Mouse (Mus musculus) Patski (cell line): ENCODE measurements around the gene Pibf1. TPM values are rescaled to one million over a fixed set of nuclear protein-coding genes. Genes with fewer than 3 reads are reported as not detected.

Source experiments
- ATAC-seq: fragments of 100-300 bp; one replicate; pipeline ENCODE4 v1.8.0; 2021
- CTCF ChIA-PET: fragments of 350-600 bp; sonication (Branson Sonifier 250); formaldehyde crosslinking; loops from one replicate; lab custom pipeline; 2022; ENCODE audit warnings: inconsistent platforms; lab: Charles Lee
- POLR2A ChIA-PET: fragments of 350-600 bp; sonication (Branson Sonifier 250); formaldehyde crosslinking; loops from one replicate; lab custom pipeline; 2022; ENCODE audit warnings: antibody characterized with exemption, inconsistent platforms; lab: Charles Lee
- DNase-seq: peaks from one replicate; pipeline ENCODE4 v3.0.0-alpha.2; 2011; ENCODE audit warnings: low read depth, low spot score
- H3K27me3 ChIP-seq: fragments of 371-371 bp; one replicate; pipeline ENCODE4 v1.5.1; 2021
- CTCF ChIP-seq: fragments of 100-300 bp; IDR thresholded peaks from one replicate; pipeline ENCODE4 v1.5.1; 2021
- in situ Hi-C: fragments of 300-500 bp; cut with MboI; formaldehyde crosslinking; loops from 3 replicates; pipeline ENCODE4 v1.11.1; 2018; ENCODE audit warnings: low pct_unique_long_range_greater_than_20kb, mixed read lengths
- polyA plus RNA-seq: library from polyadenylated mRNA; unstranded; gene quantifications from one replicate; pipeline ENCODE4 v1.2.3, GENCODE M21; 2021

Gene Pibf1
- polyA plus RNA-seq, 1 experiment from 2014 or later, result 12.2 TPM

GRCm38 (mm10) chr14:99205865-99206264, 106.6 kb downstream of the Pibf1 start:
- CTCF ChIA-PET, result no interaction called here
- DNase-seq (no peak), ATAC-seq (no peak)
- no peak for TF ChIP-seq CTCF
- in situ Hi-C loops, result no loop called here
- no peaks in the 10 kb centered on the region for H3K27me3 ChIP-seq
- POLR2A ChIA-PET, result no interaction called here

- in situ Hi-C loops, result no loop called here
Measured at GRCm38 (mm10) chr14:99206591-99206990, 107.4 kb downstream of the Pibf1 start.

GRCm38 (mm10) chr14:99210431-99210830, 111.2 kb downstream of the Pibf1 start:
- ChIA-PET CTCF (interaction anchor here (1.4 kb wide), 1 partner anchor 17 kb away, joined by 3 read pairs; no protein-coding TSS in a partner anchor), POLR2A (no interaction called here)
- no peak for DNase-seq
- in situ Hi-C loops, result no loop called here
- TF ChIP-seq CTCF, result no peak
- no peak for ATAC-seq
- no peaks in the 10 kb centered on the region for H3K27me3 ChIP-seq

More at GRCm38 (mm10) chr14:99206591-99206990, 107.4 kb downstream of the Pibf1 start:
- TF ChIP-seq CTCF, result no peak
- CTCF ChIA-PET, result no interaction called here
- DNase-seq (no peak), ATAC-seq (no peak)
- no peaks in the 10 kb centered on the region for H3K27me3 ChIP-seq
- POLR2A ChIA-PET, result no interaction called here

GRCm38 (mm10) chr14:99218396-99219012, 119.3 kb downstream of the Pibf1 start:
- no peak for TF ChIP-seq CTCF
- POLR2A ChIA-PET, result no interaction called here
- DNase-seq (no peak), ATAC-seq (no peak)
- CTCF ChIA-PET, result interaction anchor here (0.9 kb wide), 1 partner anchor 10 kb away, joined by 3 read pairs; no protein-coding TSS in a partner anchor
- in situ Hi-C loops, result no loop called here
- H3K27me3 ChIP-seq, result no peaks in the 10 kb centered on the region

GRCm38 (mm10) chr14:99219757-99220171, 120.5 kb downstream of the Pibf1 start:
- no peaks in the 10 kb centered on the region for H3K27me3 ChIP-seq
- DNase-seq, result no peak
- no peak for ATAC-seq
- in situ Hi-C loops, result no loop called here
- ChIA-PET CTCF (no interaction called here), POLR2A (no interaction called here)
- TF ChIP-seq CTCF, result no peak

- no peak for ATAC-seq
- no peaks in the 10 kb centered on the region for H3K27me3 ChIP-seq
- TF ChIP-seq CTCF, result no peak
- CTCF ChIA-PET, result interaction anchor here (1.3 kb wide), 1 partner anchor 11 kb away, joined by 3 read pairs; no protein-coding TSS in a partner anchor
- POLR2A ChIA-PET, result no interaction called here
- DNase-seq, result no peak
- in situ Hi-C loops, result no loop called here
Measured at GRCm38 (mm10) chr14:99225929-99226328, 126.7 kb downstream of the Pibf1 start.

GRCm38 (mm10) chr14:99229071-99229780, 130.0 kb downstream of the Pibf1 start:
- no peak for ATAC-seq
- DNase-seq, result no peak
- no peaks in the 10 kb centered on the region for H3K27me3 ChIP-seq
- TF ChIP-seq CTCF, result no peak
- in situ Hi-C loops, result no loop called here
- ChIA-PET POLR2A (no interaction called here), CTCF (interaction anchor here (1.1 kb wide), 1 partner anchor 11 kb away, joined by 3 read pairs; no protein-coding TSS in a partner anchor)

GRCm38 (mm10) chr14:99233056-99233455, 133.8 kb downstream of the Pibf1 start:
- no peaks in the 10 kb centered on the region for H3K27me3 ChIP-seq
- ChIA-PET CTCF (no interaction called here), POLR2A (no interaction called here)
- no peak for TF ChIP-seq CTCF
- no peak for ATAC-seq
- in situ Hi-C loops, result no loop called here
- no peak for DNase-seq

GRCm38 (mm10) chr14:99237115-99237514, 137.9 kb downstream of the Pibf1 start:
- CTCF ChIA-PET, result interaction anchor here (1.0 to 1.5 kb wide), 3 partner anchors 8 to 13 kb away, joined by 3 to 5 read pairs (median 3); no protein-coding TSS in a partner anchor
- no peaks in the 10 kb centered on the region for H3K27me3 ChIP-seq
- no peak for TF ChIP-seq CTCF
- POLR2A ChIA-PET, result no interaction called here
- DNase-seq (no peak), ATAC-seq (no peak)
- in situ Hi-C loops, result no loop called here

- ATAC-seq (no peak), DNase-seq (no peak)
- POLR2A ChIA-PET, result interaction anchor here (0.6 kb wide), 1 partner anchor 50 kb away, joined by 3 read pairs; no protein-coding TSS in a partner anchor
- H3K27me3 ChIP-seq, result no peaks in the 10 kb centered on the region
- CTCF ChIA-PET, result interaction anchor here (1.0 to 1.1 kb wide), 2 partner anchors 45 to 99 kb away, joined by 3 to 4 read pairs; no protein-coding TSS in a partner anchor
- no peak for TF ChIP-seq CTCF
- in situ Hi-C loops, result no loop called here
Measured at GRCm38 (mm10) chr14:99240563-99240962, 141.3 kb downstream of the Pibf1 start.

GRCm38 (mm10) chr14:99244508-99244907, 145.3 kb downstream of the Pibf1 start:
- ATAC-seq (no peak), DNase-seq (no peak)
- no peaks in the 10 kb centered on the region for H3K27me3 ChIP-seq
- ChIA-PET CTCF (interaction anchor here (1.9 kb wide), 1 partner anchor 8 kb away, joined by 5 read pairs; no protein-coding TSS in a partner anchor), POLR2A (no interaction called here)
- no peak for TF ChIP-seq CTCF
- in situ Hi-C loops, result no loop called here
